Mouse (Mus musculus) forebrain, embryonic 16.5 days (tissue): Measurements from ENCODE around the gene Aco1. TPM values are rescaled to one million over a fixed set of nuclear protein-coding genes. Genes with fewer than 3 reads are reported as not detected.

Source experiments
- ATAC-seq: fragments of 200-750 bp; cut with Nextera tagmentation; 2 replicates; pipeline ENCODE4 v1.8.0; 2017; ENCODE audit warnings: mild to moderate bottlenecking, moderate library complexity
- H3K27ac ChIP-seq: fragments of 300-500 bp; sonication (generic); 2 replicates; pipeline ENCODE4 v1.5.1; 2014; ENCODE audit warnings: low read length, control low read depth
- H3K27me3 ChIP-seq: fragments of 300-500 bp; sonication (generic); replicated peaks from 2 replicates; pipeline ENCODE4 v1.6.1; 2014; ENCODE audit warnings: low read length; ENCODE audit not compliant: control insufficient read depth, insufficient read depth
- H3K36me3 ChIP-seq: fragments of 300-500 bp; sonication (generic); 2 replicates; pipeline ENCODE4 v1.6.1; 2014; ENCODE audit not compliant: control insufficient read depth, insufficient read depth
- H3K4me1 ChIP-seq: fragments of 300-500 bp; sonication (generic); replicated peaks from 2 replicates; pipeline ENCODE4 v1.6.1; 2014; ENCODE audit warnings: low read length; ENCODE audit not compliant: control insufficient read depth, insufficient read depth
- H3K4me2 ChIP-seq: fragments of 300-500 bp; sonication (generic); 2 replicates; pipeline ENCODE4 v1.6.1; 2014; ENCODE audit warnings: mild to moderate bottlenecking, low read length, control low read depth
- H3K4me3 ChIP-seq: fragments of 300-500 bp; sonication (generic); replicated peaks from 2 replicates; pipeline ENCODE4 v1.5.1; 2014; ENCODE audit warnings: mild to moderate bottlenecking, low read length, control low read depth
- H3K9ac ChIP-seq: fragments of 300-500 bp; sonication (generic); replicated peaks from 2 replicates; pipeline ENCODE4 v1.6.1; 2014; ENCODE audit warnings: low read depth, low read length, control low read depth
- H3K9me3 ChIP-seq: fragments of 300-500 bp; sonication (generic); 2 replicates; pipeline ENCODE4 v1.6.1; 2016; ENCODE audit warnings: low read length; ENCODE audit not compliant: control insufficient read depth
- WGBS: fragments of 180-500 bp; shearing (Covaris S2); extraction: QIAGEN DNeasy Blood & Tissue Kit; methylation state at CpG from one replicate; pipeline ENCODE4 v1.1.7; 2014; 5-methylcytosine and 5-hydroxymethylcytosine counted together
- polyA plus RNA-seq: library from polyadenylated mRNA; unstranded; fragments of >200 nt; fragmentation: Nextera tagmentation; extraction: Ambion mirVana; gene quantifications from 2 replicates; pipeline ENCODE4 v1.2.1, GENCODE M21; 2015

Aco1 gene
- polyA plus RNA-seq, 1 experiment from 2014 or later: 54.3 TPM

GRCm38 (mm10) chr4:40238483-40239408 lies 95.9 kb downstream of the Aco1 start:
- Histone ChIP-seq H3K4me3 (peak overlapping the region; percentile 52), H3K9ac (peak overlapping the region; percentile 57), H3K36me3 (no peaks in the 10 kb centered on the region), H3K27ac (no peak overlapping the region), H3K9me3 (no peaks in the 10 kb centered on the region), H3K4me2 (peak overlapping the region; percentile 85), H3K27me3 (no peaks in the 10 kb centered on the region), H3K4me1 (peaks cover 14% of the 10 kb centered on the region)
- under 1% methylated on average over 17 of the region's 17 CpGs for WGBS
- ATAC-seq: peak; percentile 26; the same call in 1 of the 2 replicates

- peak; percentile 52 for ATAC-seq
- H3K4me2 ChIP-seq: peak within 1 kb of the TSS; percentile 85
- no peaks in the 10 kb centered on the region for H3K9me3 ChIP-seq
- no peaks in the 10 kb centered on the region for H3K27me3 ChIP-seq
- H3K4me1 ChIP-seq: peaks cover 14% of the 10 kb centered on the region
- H3K27ac ChIP-seq: no peak within 1 kb of the TSS
- no peaks in the 10 kb centered on the region for H3K36me3 ChIP-seq
- WGBS: 3% methylated on average over 32 of the region's 35 CpGs
- H3K9ac ChIP-seq: peak within 1 kb of the TSS; percentile 57
- H3K4me3 ChIP-seq: peak within 1 kb of the TSS; percentile 52
These were observed 96.8 kb downstream of the Aco1 start, which contains the start of gene Ddx58 for GRCm38 (mm10) chr4:40239409-40240271. Gene Ddx58, minus strand, starts transcription at chr4:40239828.

- WGBS: 56% methylated on average over 5 of the region's 5 CpGs
These were observed 97.4 kb downstream of the Aco1 start for GRCm38 (mm10) chr4:40240272-40240744.

GRCm38 (mm10) chr4:40241928-40242327 lies 99.0 kb downstream of the Aco1 start:
- WGBS: 57% methylated on average over 6 of the region's 6 CpGs
- ATAC-seq: no peak

More at GRCm38 (mm10) chr4:40240272-40240744, 97.4 kb downstream of the Aco1 start:
- Histone ChIP-seq H3K4me1 (peaks cover 14% of the 10 kb centered on the region), H3K4me2 (peak overlapping the region; percentile 85; the same call in 1 of the 2 replicates), H3K27ac (no peak overlapping the region), H3K27me3 (no peaks in the 10 kb centered on the region), H3K36me3 (no peaks in the 10 kb centered on the region), H3K9me3 (no peaks in the 10 kb centered on the region), H3K9ac (no peak overlapping the region), H3K4me3 (peak overlapping the region; percentile 52; the same call in 1 of the 2 replicates)
- ATAC-seq: peak; percentile 8; the same call in 1 of the 2 replicates

GRCm38 (mm10) chr4:40243006-40243405 lies 100.1 kb downstream of the Aco1 start:
- Histone ChIP-seq H3K27ac (no peak overlapping the region), H3K27me3 (no peaks in the 10 kb centered on the region), H3K9ac (no peak overlapping the region), H3K4me1 (peaks cover 14% of the 10 kb centered on the region), H3K4me3 (no peak overlapping the region), H3K9me3 (no peaks in the 10 kb centered on the region), H3K36me3 (no peaks in the 10 kb centered on the region), H3K4me2 (no peak overlapping the region)
- WGBS: 87% methylated on average over 4 of the region's 4 CpGs
- ATAC-seq: no peak

More at GRCm38 (mm10) chr4:40241928-40242327, 99.0 kb downstream of the Aco1 start:
- H3K36me3 ChIP-seq: no peaks in the 10 kb centered on the region
- H3K4me2 ChIP-seq: no peak overlapping the region
- no peaks in the 10 kb centered on the region for H3K27me3 ChIP-seq
- H3K9ac ChIP-seq: no peak overlapping the region
- no peak overlapping the region for H3K27ac ChIP-seq
- peaks cover 14% of the 10 kb centered on the region for H3K4me1 ChIP-seq
- H3K9me3 ChIP-seq: no peaks in the 10 kb centered on the region
- no peak overlapping the region for H3K4me3 ChIP-seq

GRCm38 (mm10) chr4:40244035-40244434 lies 101.2 kb downstream of the Aco1 start:
- Histone ChIP-seq H3K4me1 (peaks cover 10% of the 10 kb centered on the region), H3K9me3 (no peaks in the 10 kb centered on the region), H3K4me2 (no peak overlapping the region), H3K9ac (no peak overlapping the region), H3K27ac (no peak overlapping the region), H3K36me3 (no peaks in the 10 kb centered on the region), H3K4me3 (no peak overlapping the region), H3K27me3 (no peaks in the 10 kb centered on the region)
- ATAC-seq: no peak
- WGBS: 86% methylated on average over 8 of the region's 8 CpGs

Other genes with a start within 250 kb of the Aco1 start
- gene Ddx58, start 96.7 kb downstream of the Aco1 start, polyA plus RNA-seq: 2.5 and 4.5 TPM in 2 replicates
- gene Smim27, start 126.5 kb downstream of the Aco1 start, polyA plus RNA-seq: 16.7 and 18.3 TPM in 2 replicates
- 38.1 and 43.6 TPM in 2 replicates for gene Topors, start 126.8 kb downstream of the Aco1 start, polyA plus RNA-seq
- 270 and 276 TPM in 2 replicates for gene Ndufb6, start 136.3 kb downstream of the Aco1 start, polyA plus RNA-seq